Mouse (Mus musculus): ENCODE data around the gene Tmem108. TPM values are rescaled to one million over a fixed set of nuclear protein-coding genes. Genes with fewer than 3 reads are reported as not detected.

Tmem108 gene
- polyA plus RNA-seq, 1 experiment from 2014 or later = 42.7 TPM

DNA sequence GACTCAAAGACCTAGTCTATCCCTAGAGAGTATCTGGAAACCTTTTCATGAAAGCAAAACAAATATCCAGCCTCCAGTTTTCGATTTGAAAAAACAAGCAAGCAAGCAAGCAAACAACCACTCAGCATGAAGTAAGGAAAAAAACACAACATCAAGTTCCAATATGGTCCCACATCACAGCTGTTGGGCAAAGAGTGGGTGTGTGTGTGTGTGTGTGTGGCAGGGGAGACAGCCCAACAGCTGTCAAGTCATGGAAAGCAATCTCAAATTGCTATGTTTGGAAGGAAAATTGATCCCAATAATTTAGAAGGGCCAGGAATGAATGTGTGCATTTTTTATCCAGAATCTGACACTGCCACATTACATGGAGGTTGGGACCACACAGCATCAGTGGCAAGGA is 155.6 kb downstream of the Tmem108 start:
- Histone ChIP-seq H3K9me3 (replicated peaks) (no peaks in the 10 kb centered on the region), H3K4me3 (no peak overlapping the region), H3K27me3 (no peaks in the 10 kb centered on the region), H3K4me1 (replicated peaks) (peaks cover 39% of the 10 kb centered on the region), H3K9ac (no peak overlapping the region), H3K27ac (no peak overlapping the region), H3K4me2 (no peak overlapping the region), H3K36me3 (no peaks in the 10 kb centered on the region)
- WGBS = 76% methylated on average over 1 of the region's 1 CpGs
- no peak for ATAC-seq (replicated peaks; ENCODE audit: insufficient number of reproducible peaks, insufficient read depth, low FRiP score, low read depth)

- WGBS = 25% methylated on average over 6 of the region's 6 CpGs
- no peaks in the 10 kb centered on the region for H3K9me3 ChIP-seq (replicated peaks)
- peak; percentile 65 for ATAC-seq (replicated peaks; ENCODE audit: insufficient number of reproducible peaks, insufficient read depth, low FRiP score, low read depth)
- no peak overlapping the region for H3K9ac ChIP-seq
- no peaks in the 10 kb centered on the region for H3K36me3 ChIP-seq
- no peak overlapping the region for H3K4me3 ChIP-seq
- no peak overlapping the region for H3K4me2 ChIP-seq
- peaks cover 43% of the 10 kb centered on the region for H3K4me1 ChIP-seq (replicated peaks)
- H3K27me3 ChIP-seq = no peaks in the 10 kb centered on the region
- H3K27ac ChIP-seq = peak overlapping the region; percentile 84
Measured at GRCm38 (mm10) chr9:103603792-103604191, 157.8 kb downstream of the Tmem108 start.

DNA sequence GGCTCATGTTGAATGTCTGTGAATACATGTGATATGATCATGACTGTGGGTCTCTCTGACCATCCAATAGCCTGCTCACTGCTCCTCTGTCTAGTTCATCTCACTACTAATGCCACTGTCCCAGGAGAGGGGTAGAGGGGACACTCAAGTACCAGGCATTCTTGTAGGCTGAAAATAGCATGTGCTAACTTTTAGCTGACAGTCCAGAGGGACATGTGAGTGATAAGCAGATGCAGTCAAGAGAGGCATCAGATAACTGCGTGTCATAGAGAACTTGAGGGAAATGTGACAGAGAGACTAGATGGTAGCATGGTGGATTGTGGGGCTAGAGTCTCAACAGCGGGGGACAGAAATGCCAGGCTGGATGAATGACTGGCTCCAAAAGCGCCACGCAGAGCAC is 159.8 kb downstream of the Tmem108 start:
- ATAC-seq (replicated peaks; ENCODE audit: insufficient number of reproducible peaks, insufficient read depth, low FRiP score, low read depth) = peak; percentile 74; the same call in 1 of the 2 replicates
- Histone ChIP-seq H3K36me3 (no peaks in the 10 kb centered on the region), H3K9me3 (replicated peaks) (no peaks in the 10 kb centered on the region), H3K27me3 (no peaks in the 10 kb centered on the region), H3K4me2 (no peak overlapping the region), H3K4me3 (no peak overlapping the region), H3K9ac (no peak overlapping the region), H3K4me1 (replicated peaks) (peaks cover 36% of the 10 kb centered on the region), H3K27ac (peak overlapping the region; percentile 84)
- WGBS = 45% methylated on average over 4 of the region's 4 CpGs

GRCm38 (mm10) chr9:103600834-103601233 is 160.8 kb downstream of the Tmem108 start:
- WGBS = 61% methylated on average over 3 of the region's 3 CpGs
- H3K4me3 ChIP-seq = no peak overlapping the region
- H3K4me1 ChIP-seq (replicated peaks) = peaks cover 36% of the 10 kb centered on the region
- H3K27me3 ChIP-seq = no peaks in the 10 kb centered on the region
- no peak overlapping the region for H3K9ac ChIP-seq
- H3K4me2 ChIP-seq = no peak overlapping the region
- H3K27ac ChIP-seq = peak overlapping the region; percentile 84
- H3K36me3 ChIP-seq = no peaks in the 10 kb centered on the region
- ATAC-seq (replicated peaks; ENCODE audit: insufficient number of reproducible peaks, insufficient read depth, low FRiP score, low read depth) = no peak
- H3K9me3 ChIP-seq (replicated peaks) = no peaks in the 10 kb centered on the region

- Histone ChIP-seq H3K27ac (peak overlapping the region; percentile 59), H3K4me3 (no peak overlapping the region), H3K27me3 (no peaks in the 10 kb centered on the region), H3K36me3 (no peaks in the 10 kb centered on the region), H3K9ac (no peak overlapping the region), H3K4me2 (no peak overlapping the region), H3K4me1 (replicated peaks) (peaks cover 36% of the 10 kb centered on the region), H3K9me3 (replicated peaks) (no peaks in the 10 kb centered on the region)
- ATAC-seq (replicated peaks; ENCODE audit: insufficient number of reproducible peaks, insufficient read depth, low FRiP score, low read depth) = peak; percentile 32; the same call in 1 of the 2 replicates
- WGBS = 64% methylated on average over 3 of the region's 3 CpGs
Measured at GRCm38 (mm10) chr9:103599908-103600307, 161.7 kb downstream of the Tmem108 start.

DNA sequence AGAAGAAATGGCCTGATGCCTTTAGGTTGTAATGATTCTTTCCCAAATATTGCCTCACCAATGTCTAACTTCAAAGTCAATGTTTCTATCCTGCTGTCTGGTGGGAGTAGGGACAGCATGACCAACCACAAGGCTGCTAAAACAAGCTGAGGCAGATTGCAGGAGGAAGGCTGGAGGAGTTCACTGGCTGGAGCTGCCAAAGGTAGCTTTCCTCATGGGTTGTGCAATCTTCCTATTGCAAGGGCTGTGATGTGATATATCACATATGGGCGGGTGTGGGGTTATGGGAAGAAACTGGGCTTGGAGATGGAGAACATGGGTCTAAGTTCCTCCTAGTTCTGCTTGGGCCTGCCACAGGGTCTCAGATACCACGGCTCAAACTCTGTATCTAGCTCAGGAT is 163.8 kb downstream of the Tmem108 start:
- Histone ChIP-seq H3K9me3 (replicated peaks) (no peaks in the 10 kb centered on the region), H3K9ac (no peak overlapping the region), H3K4me2 (no peak overlapping the region), H3K36me3 (no peaks in the 10 kb centered on the region), H3K4me1 (replicated peaks) (peaks cover 29% of the 10 kb centered on the region), H3K27ac (no peak overlapping the region), H3K27me3 (no peaks in the 10 kb centered on the region), H3K4me3 (no peak overlapping the region)
- ATAC-seq (replicated peaks; ENCODE audit: insufficient number of reproducible peaks, insufficient read depth, low FRiP score, low read depth) = no peak
- 73% methylated on average over 2 of the region's 2 CpGs for WGBS

GRCm38 (mm10) chr9:103595190-103595837 is 166.3 kb downstream of the Tmem108 start:
- no peak for ATAC-seq (replicated peaks; ENCODE audit: insufficient number of reproducible peaks, insufficient read depth, low FRiP score, low read depth)
- Histone ChIP-seq H3K9ac (no peak overlapping the region), H3K9me3 (replicated peaks) (no peaks in the 10 kb centered on the region), H3K4me2 (no peak overlapping the region), H3K4me3 (no peak overlapping the region), H3K36me3 (no peaks in the 10 kb centered on the region), H3K27me3 (no peaks in the 10 kb centered on the region), H3K27ac (no peak overlapping the region), H3K4me1 (replicated peaks) (peaks cover 20% of the 10 kb centered on the region)
- WGBS = 60% methylated on average over 6 of the region's 6 CpGs

DNA sequence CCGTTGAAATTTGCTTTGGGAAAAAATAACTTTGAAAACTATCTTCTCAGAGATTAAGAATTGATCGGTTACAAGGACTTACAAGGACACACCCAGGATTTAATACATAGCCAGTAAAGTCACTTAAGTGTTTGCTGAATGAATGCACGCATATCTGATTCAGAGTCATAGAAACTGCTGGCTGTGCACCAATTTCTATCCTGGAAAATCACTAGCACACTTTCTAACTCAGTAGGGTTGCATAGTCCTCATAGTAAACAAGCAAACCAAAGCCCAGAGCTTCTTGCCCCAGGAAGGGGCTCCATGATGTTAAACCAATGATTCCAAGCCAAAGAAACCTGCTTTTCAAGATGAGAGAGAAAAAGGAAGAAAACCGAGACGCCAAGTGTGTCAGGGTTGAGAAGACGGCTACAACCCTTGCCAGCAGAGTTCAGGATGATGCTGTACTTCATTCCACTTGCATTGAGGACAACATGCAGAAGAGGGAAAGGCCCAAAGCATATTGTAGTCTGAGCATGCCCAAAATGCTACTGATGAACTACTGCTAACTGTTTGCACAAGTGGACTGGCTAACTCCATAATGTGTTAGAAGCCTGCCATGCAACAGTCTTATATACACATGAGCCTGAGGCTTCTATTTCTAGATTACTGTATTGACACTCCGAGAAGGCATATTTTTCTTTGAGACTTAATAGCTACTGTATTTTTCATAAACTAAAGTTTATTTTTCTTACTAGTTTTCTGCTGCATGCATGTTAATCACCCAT is 167.0 kb downstream of the Tmem108 start:
- no peaks in the 10 kb centered on the region for H3K27me3 ChIP-seq
- WGBS = 84% methylated on average over 7 of the region's 7 CpGs
- H3K4me1 ChIP-seq (replicated peaks) = peaks cover 16% of the 10 kb centered on the region
- H3K9ac ChIP-seq = no peak overlapping the region
- H3K36me3 ChIP-seq = no peaks in the 10 kb centered on the region
- H3K27ac ChIP-seq = no peak overlapping the region
- H3K4me3 ChIP-seq = no peak overlapping the region
- no peaks in the 10 kb centered on the region for H3K9me3 ChIP-seq (replicated peaks)
- ATAC-seq (replicated peaks; ENCODE audit: insufficient number of reproducible peaks, insufficient read depth, low FRiP score, low read depth) = no peak
- no peak overlapping the region for H3K4me2 ChIP-seq

- no peak overlapping the region for H3K4me3 ChIP-seq
- ATAC-seq (replicated peaks; ENCODE audit: insufficient number of reproducible peaks, insufficient read depth, low FRiP score, low read depth) = 0 out of 2 replicates have a peak, but pooled peaks have one; percentile 58
- peak overlapping the region; percentile 31; the same call in 1 of the 2 replicates for H3K27ac ChIP-seq
- H3K4me1 ChIP-seq (replicated peaks) = peaks cover 16% of the 10 kb centered on the region
- H3K9ac ChIP-seq = no peak overlapping the region
- H3K4me2 ChIP-seq = no peak overlapping the region
- no peaks in the 10 kb centered on the region for H3K9me3 ChIP-seq (replicated peaks)
- WGBS = 36% methylated on average over 4 of the region's 4 CpGs
- no peaks in the 10 kb centered on the region for H3K36me3 ChIP-seq
- H3K27me3 ChIP-seq = no peaks in the 10 kb centered on the region
Measured at GRCm38 (mm10) chr9:103593079-103593478, 168.6 kb downstream of the Tmem108 start.

- Histone ChIP-seq H3K27ac (no peak overlapping the region), H3K36me3 (no peaks in the 10 kb centered on the region), H3K9ac (no peak overlapping the region), H3K27me3 (no peaks in the 10 kb centered on the region), H3K4me2 (no peak overlapping the region), H3K4me1 (replicated peaks) (peaks cover 16% of the 10 kb centered on the region), H3K4me3 (no peak overlapping the region), H3K9me3 (replicated peaks) (no peaks in the 10 kb centered on the region)
- 80% methylated on average over 4 of the region's 4 CpGs for WGBS
- ATAC-seq (replicated peaks; ENCODE audit: insufficient number of reproducible peaks, insufficient read depth, low FRiP score, low read depth) = no peak
Measured at GRCm38 (mm10) chr9:103591962-103592361, 169.7 kb downstream of the Tmem108 start.

- ATAC-seq (replicated peaks; ENCODE audit: insufficient number of reproducible peaks, insufficient read depth, low FRiP score, low read depth) = no peak
- H3K36me3 ChIP-seq = no peaks in the 10 kb centered on the region
- no peaks in the 10 kb centered on the region for H3K27me3 ChIP-seq
- H3K4me1 ChIP-seq (replicated peaks) = peaks cover 16% of the 10 kb centered on the region
- no peak overlapping the region for H3K27ac ChIP-seq
- WGBS = 83% methylated on average over 5 of the region's 5 CpGs
- no peaks in the 10 kb centered on the region for H3K9me3 ChIP-seq (replicated peaks)
- no peak overlapping the region for H3K4me2 ChIP-seq
- no peak overlapping the region for H3K9ac ChIP-seq
- H3K4me3 ChIP-seq = no peak overlapping the region
Measured at GRCm38 (mm10) chr9:103590801-103591200, 170.8 kb downstream of the Tmem108 start.
